ENCODE assay signal across 9 mouse cellular contexts in the genomic region with DNA sequence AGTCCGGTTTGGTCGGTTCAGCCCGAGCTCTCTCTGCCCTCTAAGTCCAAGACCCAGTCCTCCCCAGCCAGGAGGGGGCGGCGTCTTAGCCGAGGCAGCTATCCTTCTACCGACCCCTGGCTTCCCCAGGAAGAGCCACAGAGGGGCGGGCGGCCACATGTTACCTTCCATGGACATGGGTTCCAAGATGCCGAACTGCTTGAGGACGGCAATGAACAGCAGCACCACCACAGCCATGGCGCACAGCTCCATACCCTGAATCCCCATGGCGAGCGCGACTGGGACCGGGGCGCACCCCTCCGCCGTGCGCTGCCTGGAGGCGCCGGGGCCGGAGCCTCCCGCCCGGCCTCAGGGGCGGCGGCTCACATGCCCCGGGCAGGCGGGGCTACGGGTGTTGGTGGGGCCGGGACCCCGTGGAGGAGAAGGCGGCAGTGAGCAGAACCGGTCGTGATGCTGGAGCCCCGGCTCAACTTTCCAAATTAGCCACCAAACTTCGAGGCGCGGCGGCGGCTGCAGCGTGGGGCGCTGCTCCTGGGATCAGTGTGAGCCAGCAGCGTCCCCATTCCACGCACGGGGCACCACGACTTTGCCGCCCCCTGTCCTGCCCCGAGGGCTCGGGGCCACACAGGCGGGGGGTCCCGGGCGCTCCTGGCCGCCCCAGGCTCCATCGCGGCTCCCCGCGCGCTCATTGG. TPM values are rescaled to one million over a fixed set of nuclear protein-coding genes. Genes with fewer than 3 reads are reported as not detected.
DNase-seq lines count a peak whose midpoint lies in the region; ATAC-seq and TF ChIP-seq lines count a peak whose summit lies in the region.
"Had no signal": no experiment of that assay in that cellular context is flagged by ENCODE, and none has a peak within 500 bp of the region (broad histone marks: within the 10 kb centered on the region; RNA-seq: fewer than 3 reads in every experiment).

No protein-coding gene starts in this region.

- no peaks in the 10 kb centered on the region for H3K9me3 ChIP-seq in heart, embryonic 14.5 days (ENCODE audit: control insufficient read depth, low read length)
- no peaks in the 10 kb centered on the region for H3K9me3 ChIP-seq in liver, embryonic 12.5 days (replicated peaks)

- H3K36me3 ChIP-seq in heart, embryonic 14.5 days (ENCODE audit: control insufficient read depth, insufficient read depth, low read length) = no peaks in the 10 kb centered on the region
- H3K36me3 ChIP-seq in liver, embryonic 12.5 days = no peaks in the 10 kb centered on the region
- no peaks in the 10 kb centered on the region for H3K36me3 ChIP-seq in small intestine, adult 2 months (ENCODE audit: control insufficient read depth, insufficient read depth, low read length)

- H3K27ac ChIP-seq in heart, embryonic 14.5 days (replicated peaks in 1 of 2; ENCODE audit: control insufficient read depth in 1 of 2, insufficient read depth in 1 of 2, low read depth in 2 of 2, low read length in 2 of 2) = no peak overlapping the region
- H3K27ac ChIP-seq in liver, embryonic 12.5 days = no peak overlapping the region
- H3K27ac ChIP-seq in small intestine, adult 2 months (ENCODE audit: insufficient read depth, low read depth, low read length) = no peak overlapping the region

- TF ChIP-seq POLR2A in small intestine, adult 2 months (IDR thresholded peaks at IDR 0.05; ENCODE audit: low read depth, low read length) = no peak

- DNase-seq in adrenal gland, postnatal 14 days = peak; percentile 12
- DNase-seq in adrenal gland, adult (ENCODE audit: inconsistent age in 2 of 2, low spot score in 1 of 2) = no peak
- DNase-seq in ZHBTc4 (ENCODE audit: low read depth, low spot score) = peak; percentile 53
- DNase-seq in frontal cortex, adult 2 months (ENCODE audit: extremely low spot score in 1 of 2, low spot score in 1 of 2) = no peak
- DNase-seq in layer of hippocampus, postnatal 25 days (ENCODE audit: extremely low spot score in 1 of 2, low spot score in 1 of 2) = no peak

- peak overlapping the region; percentile 40 to 56 for H3K4me3 ChIP-seq in heart, embryonic 14.5 days (ENCODE audit: control insufficient read depth in 1 of 2, insufficient read depth in 1 of 2, low read depth in 1 of 2, low read length in 2 of 2)
- peak overlapping the region; percentile 41 for H3K4me3 ChIP-seq in liver, embryonic 12.5 days
- peak overlapping the region; percentile 58 for H3K4me3 ChIP-seq in small intestine, adult 2 months (ENCODE audit: low read depth, low read length)
- H3K4me3 ChIP-seq: erythroblast, embryonic 14.5 days had no signal

- H3K4me1 ChIP-seq in heart, embryonic 14.5 days (ENCODE audit: control insufficient read depth in 2 of 2, insufficient read depth in 2 of 2, low read length in 2 of 2) = peaks cover 9 to 15% of the 10 kb centered on the region in 2 experiments
- 0 out of 2 replicates have a peak, but pooled peaks cover 15% of the 10 kb centered on the region for H3K4me1 ChIP-seq in liver, embryonic 12.5 days
- H3K4me1 ChIP-seq in small intestine, adult 2 months (ENCODE audit: control insufficient read depth, insufficient read depth, insufficient read length, low read length) = peaks cover 4% of the 10 kb centered on the region

- peaks cover 70% of the 10 kb centered on the region for H3K27me3 ChIP-seq in heart, embryonic 14.5 days (ENCODE audit: control insufficient read depth, insufficient read depth, low read length)
- peaks cover 89% of the 10 kb centered on the region for H3K27me3 ChIP-seq in liver, embryonic 12.5 days (replicated peaks)
- H3K27me3 ChIP-seq in small intestine, adult 2 months (ENCODE audit: control insufficient read depth, insufficient read depth, low read length) = peaks cover 22% of the 10 kb centered on the region

- peak overlapping the region; percentile 96 for H3K4me2 ChIP-seq in heart, embryonic 14.5 days (ENCODE audit: low read length)
- H3K4me2 ChIP-seq in liver, embryonic 12.5 days = peak overlapping the region; percentile 64

- TF ChIP-seq CTCF in small intestine, adult 2 months (IDR thresholded peaks at IDR 0.05; ENCODE audit: extremely low read depth, insufficient read length, insufficient replicate concordance, low read depth, low read length) = no peak

- peak overlapping the region; percentile 35 for H3K9ac ChIP-seq in heart, embryonic 14.5 days (ENCODE audit: low read length)
- no peak overlapping the region for H3K9ac ChIP-seq in liver, embryonic 12.5 days

- under 1% methylated on average over 52 of the region's 59 CpGs for WGBS in heart, embryonic 14.5 days
- under 1% methylated on average over 58 of the region's 59 CpGs for WGBS in liver, embryonic 12.5 days (ENCODE audit: insufficient replicate concordance)
- WGBS in small intestine, adult 2 months = 3% methylated on average over 59 of the region's 59 CpGs

- ATAC-seq in heart, embryonic 14.5 days (ENCODE audit: insufficient number of reproducible peaks, insufficient read depth, low FRiP score, low read depth) = no peak
- ATAC-seq in liver, embryonic 12.5 days = no peak; the same call in 1 of the 2 replicates

RNA-seq across cellular contexts. Expression of a gene that starts 37.6 kb away (rescaled TPM):
- 48.1 and 48.5 TPM in 2 replicates for total RNA-seq in adrenal gland, postnatal 14 days (2021)
- 31.9 and 32.6 TPM in 2 replicates for polyA plus RNA-seq in heart, embryonic 14.5 days (2014; fragmentation: Nextera tagmentation; extraction: Ambion mirVana)
- 17.2 and 17.5 TPM in 2 replicates for polyA plus RNA-seq in liver, embryonic 12.5 days (2016; fragmentation: Nextera tagmentation; extraction: Ambion mirVana)
- 3.6 and 8.2 TPM in 2 replicates for polyA plus RNA-seq in small intestine, adult 2 months (2012; rRNA removed)
- polyA plus RNA-seq in frontal cortex, adult 2 months (2012; rRNA removed) = 32.8 and 39.1 TPM in 2 replicates
- 10 to 100 TPM; 17.7 to 17.9 TPM for total RNA-seq in layer of hippocampus, postnatal 25 days (2021)

RNA-seq across cellular contexts. Expression of a gene that starts 39.9 kb away (rescaled TPM):
- 5.1 and 5.3 TPM in 2 replicates for total RNA-seq in adrenal gland, postnatal 14 days (2021)
- 1.2 and 1.4 TPM in 2 replicates for polyA plus RNA-seq in heart, embryonic 14.5 days (2014; fragmentation: Nextera tagmentation; extraction: Ambion mirVana)
- polyA plus RNA-seq in liver, embryonic 12.5 days (2016; fragmentation: Nextera tagmentation; extraction: Ambion mirVana) = 0.70 and 0.72 TPM in 2 replicates
- 0.81 and 2.4 TPM in 2 replicates for polyA plus RNA-seq in small intestine, adult 2 months (2012; rRNA removed)
- polyA plus RNA-seq in frontal cortex, adult 2 months (2012; rRNA removed) = 87.8 and 92.9 TPM in 2 replicates
- 10 to 100 TPM; 63.9 to 73.7 TPM for total RNA-seq in layer of hippocampus, postnatal 25 days (2021)

RNA-seq across cellular contexts. Expression of a gene that starts 57.0 kb away (rescaled TPM):
- 0.37 and 0.38 TPM in 2 replicates for total RNA-seq in adrenal gland, postnatal 14 days (2021)
- 0.22 TPM in 2 replicates for polyA plus RNA-seq in heart, embryonic 14.5 days (2014; fragmentation: Nextera tagmentation; extraction: Ambion mirVana)
- 0.37 and 0.49 TPM in 2 replicates for polyA plus RNA-seq in liver, embryonic 12.5 days (2016; fragmentation: Nextera tagmentation; extraction: Ambion mirVana)
- polyA plus RNA-seq in small intestine, adult 2 months (2012; rRNA removed) = 0.05 TPM in 1 of 2 replicates, not detected in the other
- polyA plus RNA-seq in frontal cortex, adult 2 months (2012; rRNA removed) = 0.14 and 0.29 TPM in 2 replicates
- total RNA-seq in layer of hippocampus, postnatal 25 days (2021) = under 1 TPM; 0.26 to 0.27 TPM

RNA-seq across cellular contexts. Expression of a gene that starts 59.3 kb away (rescaled TPM):
- total RNA-seq in adrenal gland, postnatal 14 days (2021) = 0.19 and 0.26 TPM in 2 replicates
- not detected in 2 replicates for polyA plus RNA-seq in heart, embryonic 14.5 days (2014; fragmentation: Nextera tagmentation; extraction: Ambion mirVana)
- not detected in 2 replicates for polyA plus RNA-seq in liver, embryonic 12.5 days (2016; fragmentation: Nextera tagmentation; extraction: Ambion mirVana)
- 0.71 and 2.1 TPM in 2 replicates for polyA plus RNA-seq in small intestine, adult 2 months (2012; rRNA removed)
- 0.29 and 0.50 TPM in 2 replicates for polyA plus RNA-seq in frontal cortex, adult 2 months (2012; rRNA removed)
- total RNA-seq in layer of hippocampus, postnatal 25 days (2021) = under 1 TPM in 1 of 2 experiments, not detected in 1; 0.05 TPM
- polyA plus RNA-seq: erythroblast, embryonic 14.5 days had no signal

Comparison
In these comparisons a context has a peak if more than half of its experiments do, and no peak if none do; other contexts are left out.
1. DNase-seq: peak in adrenal gland, postnatal 14 days (single experiment) and ZHBTc4 (single experiment); none in adrenal gland, adult (0 of 2), frontal cortex, adult 2 months (0 of 2) and layer of hippocampus, postnatal 25 days (0 of 2).
2. RNA of a gene that starts 39.9 kb away (polyA plus RNA-seq): 87.8 to 92.9 TPM in frontal cortex, adult 2 months; 0.81 to 2.4 TPM in small intestine, adult 2 months, 1.2 to 1.4 TPM in heart, embryonic 14.5 days and 0.70 to 0.72 TPM in liver, embryonic 12.5 days; every median in the first group is over 10 times any median in the second.
3. Peak in every context shown above with its lines, with median percentiles within 50 percentile points of each other: H3K4me3 ChIP-seq.